Mouse (Mus musculus) 3T3-L1 (cell line): ENCODE measurements at regions not wholly inside any gene's neighbourhood (a gene's known extent, or its start where the extent isn't known, plus 50 kb on each side); places are given as distances from the start of the nearest gene placed in this dataset.

Experiments used
- DNase-seq: peaks from one replicate; pipeline ENCODE4 v3.0.0-alpha.2; 2015; ENCODE audit warnings: low read depth, low spot score

DNA sequence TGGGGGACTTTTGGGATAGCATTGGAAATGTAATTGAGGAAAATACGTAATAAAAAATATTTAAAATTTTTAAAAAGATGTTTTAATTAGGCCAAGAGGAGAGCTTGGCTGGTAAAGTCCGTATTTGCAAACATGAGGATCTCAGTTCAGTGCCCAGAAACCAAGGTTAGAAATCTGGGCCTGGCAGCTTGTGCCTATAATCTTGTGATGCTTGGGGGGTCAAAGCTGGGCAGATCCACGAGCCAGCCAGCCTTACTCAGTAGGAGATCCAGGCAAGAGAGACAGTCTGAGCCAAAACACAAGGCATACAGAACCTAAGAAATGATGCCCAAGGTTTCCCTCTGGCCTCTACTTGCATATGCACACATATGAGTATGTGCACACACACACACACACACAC lies 54.1 kb upstream of the Cxadr start:
- DNase-seq, result no peak

DNA sequence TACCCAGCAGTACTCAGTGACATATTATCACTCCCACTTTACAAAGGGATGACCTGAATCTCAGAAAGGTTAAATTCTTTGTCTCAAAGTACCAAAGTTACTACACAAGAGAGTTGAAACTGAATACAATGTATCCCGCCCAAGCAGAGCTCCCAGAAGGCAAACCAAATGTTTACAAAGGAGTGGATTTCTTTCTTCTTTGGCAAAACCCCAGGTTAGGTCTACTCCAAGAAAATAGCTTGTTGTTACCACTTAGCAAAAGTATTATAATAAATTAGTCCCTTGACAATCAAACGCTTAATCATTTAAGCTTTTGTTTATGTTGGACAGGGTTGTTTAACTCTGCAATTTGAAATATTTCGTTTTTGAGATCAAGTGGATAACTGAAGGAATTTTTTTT lies 58.6 kb upstream of the Cxadr start:
- peak; percentile 6 for DNase-seq

- DNase-seq, result no peak
Observed at GRCm38 (mm10) chr16:78240152-78240551, 61.1 kb upstream of the Cxadr start.

GRCm38 (mm10) chr16:78238052-78238701 lies 63.1 kb upstream of the Cxadr start:
- DNase-seq, result no peak

GRCm38 (mm10) chr16:78237641-78238051 lies 63.6 kb upstream of the Cxadr start:
- no peak for DNase-seq

- DNase-seq, result no peak
Observed at GRCm38 (mm10) chr16:78236746-78237640, 64.3 kb upstream of the Cxadr start.

DNA sequence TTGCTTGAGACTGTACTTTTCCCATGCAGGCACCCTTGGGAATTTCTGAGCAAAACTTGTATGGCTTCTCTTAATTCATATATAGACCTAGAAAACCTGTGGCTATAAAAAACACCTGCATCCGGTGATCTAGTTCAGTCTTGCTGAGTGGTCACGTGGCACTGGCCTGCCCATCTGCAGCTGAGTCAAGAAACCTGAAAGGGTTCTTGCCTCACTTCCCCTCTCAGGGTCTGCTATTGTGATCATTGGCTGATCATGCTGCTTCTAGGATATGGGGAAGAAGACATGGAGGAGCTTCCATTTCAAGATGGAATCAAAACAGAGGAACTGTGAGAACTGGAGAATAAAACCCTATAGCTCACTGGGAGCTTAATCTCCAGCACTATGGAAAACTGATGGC lies 69.1 kb upstream of the Cxadr start:
- DNase-seq, result no peak

GRCm38 (mm10) chr16:78229013-78229412 lies 72.3 kb upstream of the Cxadr start:
- DNase-seq, result no peak

- DNase-seq, result no peak
Observed at GRCm38 (mm10) chr16:78222377-78222776, 78.9 kb upstream of the Cxadr start.

DNA sequence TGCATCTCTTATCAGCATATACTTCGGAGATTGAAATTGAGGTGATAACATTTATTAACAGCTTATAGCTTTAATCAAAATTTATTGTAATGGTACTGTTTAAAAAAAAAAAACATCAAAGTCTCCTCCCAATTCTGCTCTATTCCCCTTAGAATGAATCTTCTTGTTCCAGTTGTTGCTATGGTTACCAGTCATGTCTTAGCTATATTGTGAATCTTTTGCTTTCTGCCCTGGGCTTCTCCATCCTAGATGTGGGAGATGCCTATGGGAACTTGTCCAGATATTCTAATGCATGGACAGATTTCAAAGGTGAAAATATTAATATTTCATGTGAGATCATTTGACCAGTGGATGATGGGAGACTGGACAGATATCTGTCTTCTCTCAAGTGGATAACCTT lies 79.5 kb upstream of the Cxadr start:
- DNase-seq, result no peak

GRCm38 (mm10) chr16:78217633-78218032 lies 83.7 kb upstream of the Cxadr start:
- DNase-seq, result no peak

GRCm38 (mm10) chr16:78216752-78217351 lies 84.4 kb upstream of the Cxadr start:
- DNase-seq, result no peak

DNA sequence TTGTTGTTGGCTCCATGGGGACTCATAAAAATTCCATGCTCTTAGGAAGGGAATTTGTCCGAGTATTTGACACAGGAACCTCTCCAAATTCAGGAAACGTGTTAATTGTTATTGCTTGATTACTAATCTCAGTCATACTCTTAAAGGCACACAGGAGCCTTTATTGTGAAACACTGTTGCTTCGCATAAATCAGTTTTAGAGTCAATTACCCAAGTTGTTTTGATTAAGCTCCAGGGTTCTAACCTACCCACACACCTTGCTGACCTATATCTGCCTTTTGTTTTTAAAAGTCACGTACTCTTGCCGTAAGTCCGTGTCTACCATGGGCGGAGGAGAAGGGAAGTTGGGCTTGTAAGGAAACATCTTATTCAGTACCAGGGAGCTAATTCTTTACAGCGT lies 89.6 kb upstream of the Cxadr start:
- DNase-seq, result no peak

DNA sequence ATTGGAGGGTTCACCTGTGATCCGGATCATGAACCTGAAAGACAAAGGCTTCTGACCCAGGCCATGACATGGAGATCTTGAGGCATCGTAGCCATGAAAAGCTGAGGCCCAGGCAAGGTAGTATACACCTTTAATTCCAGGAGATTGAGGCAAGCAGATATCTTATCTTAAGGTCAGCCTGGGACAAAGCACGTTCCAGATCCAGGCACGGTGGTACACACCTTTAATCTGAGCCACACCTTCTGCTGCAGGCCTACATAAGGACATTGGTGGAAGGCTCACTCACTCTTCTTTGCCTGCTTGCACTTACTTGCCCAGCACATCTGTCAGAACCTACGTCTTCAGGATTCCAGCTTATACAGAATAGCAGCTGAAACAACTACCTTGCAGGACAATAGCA lies 93.0 kb upstream of the Cxadr start:
- no peak for DNase-seq

- DNase-seq, result no peak
Observed at GRCm38 (mm10) chr16:78204332-78204731, 97.0 kb upstream of the Cxadr start.

GRCm38 (mm10) chr16:78200044-78200830 lies 101.1 kb upstream of the Cxadr start:
- DNase-seq, result peak; percentile 11

- no peak for DNase-seq
Observed at GRCm38 (mm10) chr16:78199252-78199651, 102.0 kb upstream of the Cxadr start.

DNA sequence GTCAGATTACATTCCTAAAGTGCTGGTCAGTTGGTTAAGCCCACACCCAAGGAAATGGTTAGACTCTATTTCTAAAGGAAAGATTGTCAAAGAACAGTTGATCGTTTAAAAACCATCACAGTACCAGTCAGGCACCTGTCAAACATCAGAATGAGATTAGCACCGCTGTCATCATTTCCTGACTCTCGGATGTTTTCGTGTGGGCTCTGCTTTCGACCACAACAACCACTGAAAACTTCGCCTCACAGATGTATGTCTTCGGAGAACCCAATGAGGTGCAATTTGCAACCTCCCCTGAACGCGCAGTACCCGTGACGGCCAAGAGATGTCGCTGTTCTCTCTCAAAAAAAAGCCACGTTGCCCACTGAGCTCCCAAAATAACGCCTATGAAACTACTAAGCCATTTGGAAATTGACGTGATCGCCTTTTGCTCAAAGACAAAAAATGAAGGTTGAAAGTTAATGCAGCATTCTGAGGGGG lies 102.6 kb upstream of the Cxadr start:
- peak; percentile 43 for DNase-seq

- peak; percentile 83 for DNase-seq
Observed at GRCm38 (mm10) chr16:78197252-78197896, 103.9 kb upstream of the Cxadr start.

DNA sequence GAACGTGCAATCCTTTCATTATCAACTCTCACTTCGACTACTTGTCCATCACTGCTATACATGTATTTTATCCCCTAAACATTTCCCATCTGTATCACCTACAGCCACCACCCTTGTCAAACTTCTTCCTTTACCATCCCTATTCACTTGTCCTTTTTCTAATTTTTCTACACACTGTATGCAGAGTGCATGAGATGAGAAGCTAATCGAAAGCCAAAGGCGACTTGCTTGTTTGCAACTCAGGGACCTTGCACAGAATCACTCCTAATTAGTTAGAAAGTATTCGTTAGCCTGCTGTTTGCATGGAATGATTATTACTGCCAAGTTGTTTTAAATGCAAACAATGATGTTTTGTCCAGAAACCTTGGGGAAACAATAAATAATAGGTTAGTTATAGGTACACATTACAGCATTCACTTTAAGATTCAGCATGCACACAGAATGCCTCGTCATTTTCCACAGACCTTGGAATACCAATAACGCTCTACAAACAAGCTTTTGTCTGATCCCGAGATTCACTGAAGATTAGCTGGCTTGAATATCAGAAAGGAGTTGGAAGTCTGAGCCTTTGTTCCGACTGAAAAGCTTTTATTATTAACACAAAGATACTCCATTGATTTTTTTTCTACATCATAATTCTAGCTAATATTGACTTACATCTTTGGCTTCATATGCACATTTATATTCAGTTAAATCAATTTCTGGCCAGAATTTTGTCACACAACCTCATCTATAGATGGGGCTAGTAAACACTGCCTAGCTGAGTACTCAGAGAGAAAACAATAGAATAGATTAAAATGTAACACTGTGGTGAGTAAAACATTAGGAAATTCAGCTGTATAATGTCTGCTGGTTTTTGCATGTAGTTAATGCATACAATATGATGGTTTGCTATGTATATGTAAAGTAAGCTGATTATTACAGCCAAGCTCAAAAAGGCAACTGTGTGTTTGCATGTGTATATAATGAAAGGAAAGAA lies 130.4 kb upstream of the Cxadr start:
- DNase-seq, result no peak
